Mouse (Mus musculus) erythroblast, embryonic 14.5 days (primary cell): ENCODE results near the gene Syt17.

Experiments used
- GATA1 ChIP-seq: IDR thresholded peaks from 2 replicates; pipeline ENCODE4 v1.6.1; 2012; ENCODE audit warnings: low read length, inconsistent platforms, mixed read lengths
- TAL1 ChIP-seq: IDR thresholded peaks from 3 replicates; pipeline ENCODE4 v1.6.1; 2012; ENCODE audit warnings: low read length, inconsistent platforms, mixed read lengths

DNA sequence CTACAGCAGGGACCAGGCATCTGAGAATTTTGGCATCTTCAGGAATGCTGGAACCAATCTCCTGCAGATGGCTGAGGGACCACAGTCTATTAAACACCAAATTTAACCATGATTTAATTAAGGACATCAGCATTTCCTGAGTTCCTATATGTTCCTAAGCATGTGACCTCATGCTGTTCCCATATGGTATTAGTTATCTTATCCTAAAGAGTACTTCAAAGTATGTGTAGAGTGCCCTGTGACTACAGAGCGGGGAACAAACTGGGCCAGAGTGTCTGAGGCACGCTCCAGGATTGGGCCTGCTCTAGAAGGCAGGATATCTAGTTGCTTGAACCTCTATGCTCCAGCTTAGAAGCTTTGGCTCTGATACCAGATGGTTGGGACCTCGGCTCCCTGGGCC is 82.1 kb downstream of the Syt17 start:
- TF ChIP-seq GATA1: no peak
- no peak for TF ChIP-seq TAL1
